In genomic region chr5:31192045-31192938, GRCm38 (mm10) we compare ENCODE assay signal across 8 mouse cellular contexts. TPM values are rescaled to one million over a fixed set of nuclear protein-coding genes. Genes with fewer than 3 reads are reported as not detected.
DNase-seq lines count a peak whose midpoint lies in the region; ATAC-seq and TF ChIP-seq lines count a peak whose summit lies in the region.

No protein-coding gene starts in this region.

- H3K4me3 ChIP-seq in kidney, embryonic 15.5 days (replicated peaks) = peak overlapping the region; percentile 95
- H3K4me3 ChIP-seq in bone marrow macrophage, adult 2 months (ENCODE audit: insufficient read depth, low read length) = peak overlapping the region; percentile 96

- peak overlapping the region; percentile 94 for H3K27ac ChIP-seq in kidney, embryonic 15.5 days
- peak overlapping the region; percentile 30 for H3K27ac ChIP-seq in bone marrow macrophage, adult 2 months (ENCODE audit: insufficient read depth, low read depth, low read length)

- ATAC-seq in kidney, embryonic 15.5 days (replicated peaks; ENCODE audit: low FRiP score) = peak; percentile 73; the same call in 1 of the 2 replicates
- peak; percentile 28 for ATAC-seq in granulocyte monocyte progenitor cell, adult 5-6 weeks (replicated peaks; ENCODE audit: poor library complexity, severe bottlenecking)

- DNase-seq in kidney, adult 18-20 months = no peak
- DNase-seq in liver = peak; percentile 78
- peak; percentile 79 for DNase-seq in skeletal muscle tissue, adult 2 months (ENCODE audit: low read depth, low spot score)
- no peak for DNase-seq in spleen, adult 12 weeks (ENCODE audit: low spot score)
- DNase-seq in cerebellum, postnatal 14 days = no peak

- peaks cover 22% of the 10 kb centered on the region for H3K4me1 ChIP-seq in kidney, embryonic 15.5 days
- H3K4me1 ChIP-seq in bone marrow macrophage, adult 2 months (ENCODE audit: control insufficient read depth, insufficient read depth, low read length) = peaks cover 35% of the 10 kb centered on the region

- H3K27me3 ChIP-seq in kidney, embryonic 15.5 days = no peaks in the 10 kb centered on the region

- 14% methylated on average over 42 of the region's 42 CpGs for WGBS in kidney, embryonic 15.5 days

- H3K36me3 ChIP-seq in kidney, embryonic 15.5 days = peaks cover 68% of the 10 kb centered on the region

- H3K9ac ChIP-seq in kidney, embryonic 15.5 days = peak overlapping the region; percentile 87

- no peaks in the 10 kb centered on the region for H3K9me3 ChIP-seq in kidney, embryonic 15.5 days (replicated peaks)

- TF ChIP-seq CTCF in bone marrow macrophage, adult 2 months (IDR thresholded peaks at IDR 0.05; ENCODE audit: low read depth, low read length) = no peak; the same call in 1 of the 2 replicates

- H3K4me2 ChIP-seq in kidney, embryonic 15.5 days = peak overlapping the region; percentile 76

- no peak for TF ChIP-seq POLR2A in bone marrow macrophage, adult 2 months (IDR thresholded peaks at IDR 0.05; ENCODE audit: borderline replicate concordance, low read depth, low read length)

RNA-seq across cellular contexts. Expression of gene Snx17, which starts 0.7 kb away (rescaled TPM):
- polyA plus RNA-seq in kidney, embryonic 15.5 days (2015; fragmentation: Nextera tagmentation; extraction: Ambion mirVana) = 140 and 148 TPM in 2 replicates
- polyA plus RNA-seq in bone marrow macrophage, adult 2 months (2012; ENCODE audit: insufficient read depth, insufficient read length, missing spikeins) = 80.3 and 85.8 TPM in 2 replicates
- total RNA-seq in granulocyte monocyte progenitor cell, adult 5-6 weeks (2014; fragmentation: Nextera tagmentation) = 53.3 and 65.5 TPM in 2 replicates
- 36.5 and 58.9 TPM in 2 replicates for total RNA-seq in granulocyte monocyte progenitor cell, adult 5-6 weeks (2017)

RNA-seq across cellular contexts. Expression of gene Eif2b4, which starts 0.9 kb away (rescaled TPM):
- polyA plus RNA-seq in kidney, embryonic 15.5 days (2015; fragmentation: Nextera tagmentation; extraction: Ambion mirVana) = 64.9 and 65.9 TPM in 2 replicates
- 28.3 and 28.9 TPM in 2 replicates for polyA plus RNA-seq in bone marrow macrophage, adult 2 months (2012; ENCODE audit: insufficient read depth, insufficient read length, missing spikeins)
- total RNA-seq in granulocyte monocyte progenitor cell, adult 5-6 weeks (2014; fragmentation: Nextera tagmentation) = 68.3 and 91.6 TPM in 2 replicates
- 50.0 and 65.6 TPM in 2 replicates for total RNA-seq in granulocyte monocyte progenitor cell, adult 5-6 weeks (2017)

RNA-seq across cellular contexts. Expression of gene Zfp513, which starts 9.8 kb away (rescaled TPM):
- polyA plus RNA-seq in kidney, embryonic 15.5 days (2015; fragmentation: Nextera tagmentation; extraction: Ambion mirVana) = 9.1 and 11.9 TPM in 2 replicates
- 32.3 and 33.1 TPM in 2 replicates for polyA plus RNA-seq in bone marrow macrophage, adult 2 months (2012; ENCODE audit: insufficient read depth, insufficient read length, missing spikeins)
- total RNA-seq in granulocyte monocyte progenitor cell, adult 5-6 weeks (2014; fragmentation: Nextera tagmentation) = 10.6 and 15.4 TPM in 2 replicates
- total RNA-seq in granulocyte monocyte progenitor cell, adult 5-6 weeks (2017) = 5.9 and 6.9 TPM in 2 replicates

RNA-seq across cellular contexts. Expression of gene Gtf3c2, which starts 12.3 kb away (rescaled TPM):
- polyA plus RNA-seq in kidney, embryonic 15.5 days (2015; fragmentation: Nextera tagmentation; extraction: Ambion mirVana) = 83.0 and 93.5 TPM in 2 replicates
- 80.4 and 90.2 TPM in 2 replicates for polyA plus RNA-seq in bone marrow macrophage, adult 2 months (2012; ENCODE audit: insufficient read depth, insufficient read length, missing spikeins)
- 94.6 and 100 TPM in 2 replicates for total RNA-seq in granulocyte monocyte progenitor cell, adult 5-6 weeks (2014; fragmentation: Nextera tagmentation)
- 52.0 and 59.8 TPM in 2 replicates for total RNA-seq in granulocyte monocyte progenitor cell, adult 5-6 weeks (2017)

RNA-seq across cellular contexts. Expression of gene Gm29609, which starts 12.6 kb away (rescaled TPM):
- 2.0 and 2.1 TPM in 2 replicates for polyA plus RNA-seq in kidney, embryonic 15.5 days (2015; fragmentation: Nextera tagmentation; extraction: Ambion mirVana)
- polyA plus RNA-seq in bone marrow macrophage, adult 2 months (2012; ENCODE audit: insufficient read depth, insufficient read length, missing spikeins) = 0.93 and 2.7 TPM in 2 replicates
- 1.5 and 6.6 TPM in 2 replicates for total RNA-seq in granulocyte monocyte progenitor cell, adult 5-6 weeks (2014; fragmentation: Nextera tagmentation)
- 0.36 TPM in 1 of 2 replicates, not detected in the other for total RNA-seq in granulocyte monocyte progenitor cell, adult 5-6 weeks (2017)

Comparison
In these comparisons a context has a peak if more than half of its experiments do, and no peak if none do; other contexts are left out.
1. DNase-seq: peak in liver (single experiment) and skeletal muscle tissue, adult 2 months (single experiment); none in kidney, adult 18-20 months (single experiment), spleen, adult 12 weeks (single experiment) and cerebellum, postnatal 14 days (0 of 2).